Mouse (Mus musculus): ENCODE data around the gene Gamt. TPM values are rescaled to one million over a fixed set of nuclear protein-coding genes. Genes with fewer than 3 reads are reported as not detected.

Gamt gene
- polyA plus RNA-seq (2016; fragmentation: Nextera tagmentation; extraction: Ambion mirVana) = 15.9 and 19.0 TPM in 2 replicates

DNA sequence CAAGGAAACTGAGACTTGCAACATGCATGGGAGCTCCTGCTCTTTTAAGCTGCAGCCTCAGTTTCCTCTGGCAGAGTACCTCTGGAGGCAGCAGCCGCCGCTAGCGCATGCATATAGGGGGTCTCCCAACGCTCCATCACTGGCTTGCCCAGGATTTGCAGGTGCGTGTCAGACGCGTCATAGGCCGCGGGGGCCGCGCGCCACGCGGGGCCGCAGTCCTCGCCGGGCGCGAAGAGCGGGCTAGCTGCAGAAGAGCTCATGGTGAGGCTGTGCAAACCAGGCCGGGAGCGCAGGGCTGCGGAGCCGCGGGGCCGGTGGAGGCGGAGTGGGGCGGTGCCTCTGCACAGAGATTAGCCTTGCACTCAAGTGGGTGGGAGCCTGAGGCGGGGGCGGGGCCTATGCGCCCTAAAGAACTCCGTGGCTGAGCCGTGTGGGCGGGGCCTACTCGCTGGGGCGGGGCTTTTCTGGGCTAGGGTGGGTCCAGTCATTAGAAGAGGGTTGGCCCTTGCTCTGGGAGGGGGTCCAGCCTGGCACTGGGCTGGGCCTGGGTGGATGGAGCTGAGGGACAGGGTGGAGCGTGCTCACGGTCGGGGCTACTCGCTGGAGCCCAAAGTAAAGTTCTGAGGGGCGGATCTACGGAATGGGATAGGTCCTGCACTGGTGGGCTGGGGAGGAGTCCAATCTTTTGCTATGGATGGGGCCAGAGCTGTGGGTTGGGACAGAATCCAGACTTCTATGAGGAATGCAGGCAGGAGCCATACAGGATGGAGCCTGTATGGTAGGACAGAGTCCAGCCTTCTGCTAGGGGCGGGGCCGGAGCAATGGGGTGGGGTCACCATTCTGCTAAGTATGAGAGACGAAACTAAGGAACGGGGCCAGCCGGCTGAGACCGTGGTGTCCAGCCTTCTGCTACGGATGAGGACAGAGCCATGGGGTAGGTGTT is at the start of gene Gamt, which contains the start of gene Dazap1:
Gene Gamt, minus strand, starts transcription at position 371 of the 943 bp plus-strand sequence.
Gene Dazap1, plus strand, starts transcription at position 845 of the 943 bp plus-strand sequence.
- Histone ChIP-seq H3K4me1 (peaks cover 42% of the 10 kb centered on the region), H3K4me3 (replicated peaks) (peak within 1 kb of the TSS; percentile 44), H3K9me3 (no peaks in the 10 kb centered on the region), H3K4me2 (peak within 1 kb of the TSS; percentile 82), H3K27me3 (no peaks in the 10 kb centered on the region), H3K27ac (peak within 1 kb of the TSS; percentile 92), H3K9ac (peak within 1 kb of the TSS; percentile 66), H3K36me3 (replicated peaks) (peaks cover 28% of the 10 kb centered on the region)
- peak; percentile 85 for ATAC-seq (ENCODE audit: low FRiP score)
- WGBS = under 1% methylated on average over 49 of the region's 49 CpGs

DNA sequence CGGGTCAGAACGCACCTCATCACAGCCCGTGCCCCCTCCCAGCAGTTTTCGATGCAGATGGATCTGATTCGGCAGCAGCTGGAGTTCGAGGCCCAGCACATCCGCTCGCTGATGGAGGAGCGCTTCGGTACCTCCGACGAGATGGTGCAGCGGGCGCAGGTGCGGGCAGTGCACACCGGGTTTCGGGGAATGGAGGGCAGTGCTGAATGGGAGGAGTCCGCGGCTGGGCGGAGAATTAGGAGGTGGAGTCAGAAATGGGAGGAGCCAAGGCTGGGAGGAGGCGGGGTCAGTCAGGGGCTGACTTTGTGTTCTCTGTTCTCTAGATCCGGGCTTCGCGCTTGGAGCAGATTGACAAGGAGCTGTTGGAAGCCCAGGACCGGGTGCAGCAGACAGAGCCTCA is 44.0 kb upstream of the Gamt start:
- peak overlapping the region; percentile 24 for H3K4me2 ChIP-seq
- 0 out of 2 replicates have a peak overlapping the region, but pooled peaks have one; percentile 7 for H3K9ac ChIP-seq
- peak overlapping the region; percentile 10; the same call in 1 of the 2 replicates for H3K4me3 ChIP-seq (replicated peaks)
- no peak for ATAC-seq (ENCODE audit: low FRiP score)
- H3K27me3 ChIP-seq = peaks cover 18% of the 10 kb centered on the region; the same call in 1 of the 2 replicates
- no peak overlapping the region for H3K27ac ChIP-seq
- WGBS = 32% methylated on average over 25 of the region's 25 CpGs
- H3K4me1 ChIP-seq = peaks cover 51% of the 10 kb centered on the region
- H3K36me3 ChIP-seq (replicated peaks) = peaks cover 76% of the 10 kb centered on the region
- no peaks in the 10 kb centered on the region for H3K9me3 ChIP-seq

DNA sequence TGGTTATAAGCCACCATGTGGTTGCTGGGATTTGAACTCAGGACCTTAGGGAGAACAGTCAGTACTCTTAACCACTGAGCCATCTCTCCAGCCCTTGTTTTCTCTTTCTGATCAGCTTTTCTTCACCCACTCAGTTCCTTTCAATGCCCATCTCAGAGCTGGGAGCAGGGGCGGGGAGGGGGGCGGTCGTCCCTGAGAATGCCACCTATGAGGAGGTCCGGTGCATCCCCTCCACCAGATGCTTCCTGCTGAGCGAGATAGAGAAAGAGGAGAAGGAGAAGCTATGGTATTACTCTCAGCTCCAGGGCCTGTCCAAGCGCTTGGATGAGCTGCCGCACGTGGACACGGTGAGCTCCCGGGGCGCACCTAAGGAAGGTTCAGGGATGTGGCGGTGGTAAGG is 43.6 kb upstream of the Gamt start:
- Histone ChIP-seq H3K4me2 (peak overlapping the region; percentile 24), H3K9me3 (no peaks in the 10 kb centered on the region), H3K36me3 (replicated peaks) (peaks cover 72% of the 10 kb centered on the region), H3K27me3 (peaks cover 18% of the 10 kb centered on the region; the same call in 1 of the 2 replicates), H3K4me1 (peaks cover 55% of the 10 kb centered on the region), H3K4me3 (replicated peaks) (peak overlapping the region; percentile 10; the same call in 1 of the 2 replicates), H3K9ac (0 out of 2 replicates have a peak overlapping the region, but pooled peaks have one; percentile 7), H3K27ac (no peak overlapping the region)
- 36% methylated on average over 12 of the region's 12 CpGs for WGBS
- no peak for ATAC-seq (ENCODE audit: low FRiP score)

DNA sequence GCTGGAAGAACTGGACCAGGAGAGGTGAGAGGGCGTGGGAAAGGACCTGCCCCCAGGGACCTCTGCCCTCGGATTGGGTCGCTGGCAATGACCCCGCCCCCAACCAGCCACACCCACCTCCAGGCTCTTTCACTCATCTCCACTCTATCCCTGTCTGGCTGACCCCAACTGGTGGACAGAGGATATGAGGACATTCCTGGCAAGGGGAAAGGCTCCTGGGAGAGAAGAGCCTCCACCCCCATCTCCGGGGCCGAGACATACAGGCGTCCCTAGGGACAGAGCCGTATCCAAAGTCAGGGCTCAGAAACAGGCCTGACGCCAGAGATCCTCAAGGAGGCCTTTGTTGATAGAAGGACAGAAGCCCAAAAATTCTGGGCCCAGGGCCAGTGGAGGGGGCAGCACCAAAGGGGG is 41.7 kb upstream of the Gamt start:
- peak overlapping the region; percentile 50; the same call in 1 of the 2 replicates for H3K27ac ChIP-seq
- H3K4me2 ChIP-seq = peak overlapping the region; percentile 82
- 19% methylated on average over 9 of the region's 9 CpGs for WGBS
- H3K9me3 ChIP-seq = no peaks in the 10 kb centered on the region
- H3K36me3 ChIP-seq (replicated peaks) = peaks cover 52% of the 10 kb centered on the region
- H3K4me3 ChIP-seq (replicated peaks) = peak overlapping the region; percentile 60
- H3K4me1 ChIP-seq = peaks cover 70% of the 10 kb centered on the region
- ATAC-seq (ENCODE audit: low FRiP score) = no peak
- H3K9ac ChIP-seq = peak overlapping the region; percentile 94
- H3K27me3 ChIP-seq = peaks cover 18% of the 10 kb centered on the region; the same call in 1 of the 2 replicates

DNA sequence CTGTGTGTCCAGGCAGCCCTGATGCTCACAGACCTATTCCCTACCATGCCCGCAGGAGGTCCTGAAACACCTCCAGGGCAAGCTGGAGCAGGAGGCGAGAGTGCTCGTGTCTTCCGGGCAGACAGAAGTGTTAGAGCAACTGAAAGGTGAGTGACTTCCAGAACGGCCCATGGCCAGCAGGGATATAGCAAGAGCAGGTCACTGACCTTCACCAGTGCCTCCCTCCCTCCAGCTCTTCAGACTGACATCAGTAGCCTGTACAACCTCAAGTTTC is 41.2 kb upstream of the Gamt start:
- H3K27me3 ChIP-seq = peaks cover 18% of the 10 kb centered on the region; the same call in 1 of the 2 replicates
- WGBS = 69% methylated on average over 5 of the region's 5 CpGs
- H3K9me3 ChIP-seq = no peaks in the 10 kb centered on the region
- peak overlapping the region; percentile 82 for H3K4me2 ChIP-seq
- H3K27ac ChIP-seq = peak overlapping the region; percentile 50; the same call in 1 of the 2 replicates
- ATAC-seq (ENCODE audit: low FRiP score) = no peak
- H3K4me1 ChIP-seq = peaks cover 75% of the 10 kb centered on the region
- H3K36me3 ChIP-seq (replicated peaks) = peaks cover 47% of the 10 kb centered on the region
- peak overlapping the region; percentile 60 for H3K4me3 ChIP-seq (replicated peaks)
- H3K9ac ChIP-seq = peak overlapping the region; percentile 94

DNA sequence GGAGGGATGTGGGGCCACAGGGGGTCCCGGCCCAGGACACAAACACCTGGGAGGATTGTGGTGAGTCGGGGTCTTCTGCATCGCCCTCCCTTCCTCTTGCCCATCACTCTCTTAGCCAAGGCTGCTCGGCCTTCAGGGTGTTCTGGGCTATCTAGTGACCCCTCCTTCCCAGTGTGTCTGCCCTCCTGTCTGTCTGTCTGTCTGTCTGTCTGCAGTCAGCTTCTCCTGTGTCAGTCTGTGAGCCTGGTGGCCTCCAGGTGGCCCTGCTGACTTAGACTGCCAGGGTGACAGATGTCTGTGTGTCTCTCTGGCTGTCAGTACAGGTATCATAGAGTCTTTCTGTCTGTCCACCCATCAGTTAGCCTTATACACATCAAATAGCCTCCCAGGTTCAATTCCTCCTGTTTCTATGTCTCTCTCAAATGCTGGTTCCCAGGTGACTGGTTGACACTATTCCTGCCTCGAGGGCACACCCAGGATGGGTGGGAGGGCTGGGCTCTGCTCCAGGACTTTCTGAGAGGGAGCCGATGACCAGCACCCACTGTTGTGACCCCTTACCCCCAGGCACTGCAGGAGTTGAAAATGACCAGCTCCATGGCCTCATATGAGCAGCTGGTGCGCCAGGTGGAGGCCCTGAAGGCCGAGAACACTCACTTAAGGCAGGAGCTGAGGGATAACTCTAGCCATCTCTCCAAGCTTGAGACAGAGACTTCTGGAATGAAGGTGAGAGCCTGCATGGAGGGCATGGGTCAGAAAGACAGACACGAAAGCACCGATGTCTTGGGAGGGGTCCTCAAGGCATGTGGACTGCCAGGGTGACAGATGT is 40.7 kb upstream of the Gamt start:
- H3K4me2 ChIP-seq = peak overlapping the region; percentile 82
- H3K27me3 ChIP-seq = peaks cover 18% of the 10 kb centered on the region; the same call in 1 of the 2 replicates
- H3K36me3 ChIP-seq (replicated peaks) = peaks cover 42% of the 10 kb centered on the region
- H3K27ac ChIP-seq = peak overlapping the region; percentile 95
- 78% methylated on average over 10 of the region's 10 CpGs for WGBS
- H3K4me1 ChIP-seq = peaks cover 81% of the 10 kb centered on the region
- no peaks in the 10 kb centered on the region for H3K9me3 ChIP-seq
- peak overlapping the region; percentile 60 for H3K4me3 ChIP-seq (replicated peaks)
- H3K9ac ChIP-seq = peak overlapping the region; percentile 94
- no peak for ATAC-seq (ENCODE audit: low FRiP score)

DNA sequence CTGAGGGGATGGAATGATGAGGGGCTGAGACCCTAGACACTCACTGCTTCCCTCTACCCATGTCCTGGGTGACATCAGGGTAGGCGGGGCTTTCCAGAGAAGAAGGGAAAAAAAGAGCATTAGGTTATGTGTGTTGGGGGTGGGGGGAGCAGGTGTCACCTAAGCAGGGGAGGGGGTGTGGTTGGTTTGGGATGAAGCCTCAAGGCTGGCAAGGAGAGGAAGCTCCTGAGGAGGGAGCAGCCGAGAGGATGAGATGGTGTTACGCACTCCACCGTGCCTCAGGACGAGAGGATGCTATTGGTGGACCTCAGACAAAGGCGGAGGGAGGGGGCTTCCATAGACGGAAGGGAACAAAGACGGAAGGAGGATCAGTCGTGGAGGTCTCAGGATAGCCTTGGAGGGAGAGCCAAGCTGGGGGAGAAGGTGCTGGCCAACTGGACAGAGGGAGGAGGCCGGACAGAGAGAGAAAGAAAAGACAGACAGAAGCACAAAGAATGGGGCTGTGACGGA is 39.9 kb upstream of the Gamt start:
- ATAC-seq (ENCODE audit: low FRiP score) = peak; percentile 81
- Histone ChIP-seq H3K4me2 (peak overlapping the region; percentile 82), H3K27me3 (peaks cover 18% of the 10 kb centered on the region; the same call in 1 of the 2 replicates), H3K9ac (peak overlapping the region; percentile 94), H3K9me3 (no peaks in the 10 kb centered on the region), H3K27ac (peak overlapping the region; percentile 95), H3K36me3 (replicated peaks) (peaks cover 35% of the 10 kb centered on the region), H3K4me1 (peaks cover 85% of the 10 kb centered on the region), H3K4me3 (replicated peaks) (peak overlapping the region; percentile 60)
- WGBS = 8% methylated on average over 11 of the region's 11 CpGs

DNA sequence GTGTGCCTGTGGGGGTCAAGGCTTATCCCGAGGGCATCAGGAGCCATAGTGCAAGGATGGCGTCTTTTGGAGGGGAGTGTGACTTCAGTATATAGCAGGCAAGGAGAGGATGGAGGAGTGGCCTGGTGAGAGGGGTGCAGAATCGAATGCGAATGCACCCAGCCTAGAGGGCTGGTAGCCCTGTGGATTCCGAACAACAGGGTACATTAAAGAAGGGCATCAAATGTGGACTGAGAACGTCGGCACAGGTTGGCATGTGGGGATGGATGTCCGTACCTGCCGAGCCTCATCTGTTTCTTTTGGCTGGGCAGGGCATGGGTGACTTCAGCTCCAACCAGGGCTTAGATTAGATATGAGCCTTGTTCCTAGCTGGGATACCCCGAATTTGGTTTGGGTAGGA is 39.0 kb upstream of the Gamt start:
- ATAC-seq (ENCODE audit: low FRiP score) = no peak

DNA sequence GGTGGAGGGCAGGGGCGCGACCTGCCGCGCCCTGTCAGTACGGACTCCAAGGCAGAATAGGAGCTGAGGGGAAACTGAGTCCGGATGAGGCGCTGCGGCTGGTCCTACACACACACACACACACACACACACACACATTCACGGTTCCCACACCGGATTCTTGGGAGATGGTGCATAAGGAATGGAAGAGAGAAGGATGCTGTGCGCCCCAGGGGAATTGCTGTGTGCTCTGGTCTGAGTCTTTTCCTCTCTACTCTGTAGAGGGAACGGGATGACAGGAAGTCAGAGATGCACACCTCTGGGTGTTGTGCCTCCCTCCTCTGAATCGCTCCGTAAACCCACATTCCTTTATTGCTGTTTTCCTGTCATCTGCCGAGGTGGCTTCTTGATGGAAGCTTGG is 38.5 kb upstream of the Gamt start:
- H3K27me3 ChIP-seq = peaks cover 14% of the 10 kb centered on the region; the same call in 1 of the 2 replicates
- WGBS = 3% methylated on average over 15 of the region's 15 CpGs

More for the DNA sequence above, 39.0 kb upstream of the Gamt start:
- Histone ChIP-seq H3K36me3 (replicated peaks) (peaks cover 28% of the 10 kb centered on the region), H3K27ac (peak overlapping the region; percentile 95), H3K9ac (peak overlapping the region; percentile 94), H3K9me3 (no peaks in the 10 kb centered on the region), H3K4me1 (peaks cover 89% of the 10 kb centered on the region), H3K4me3 (replicated peaks) (peak overlapping the region; percentile 60), H3K4me2 (peak overlapping the region; percentile 82), H3K27me3 (peaks cover 15% of the 10 kb centered on the region; the same call in 1 of the 2 replicates)
- WGBS = 45% methylated on average over 10 of the region's 10 CpGs

DNA sequence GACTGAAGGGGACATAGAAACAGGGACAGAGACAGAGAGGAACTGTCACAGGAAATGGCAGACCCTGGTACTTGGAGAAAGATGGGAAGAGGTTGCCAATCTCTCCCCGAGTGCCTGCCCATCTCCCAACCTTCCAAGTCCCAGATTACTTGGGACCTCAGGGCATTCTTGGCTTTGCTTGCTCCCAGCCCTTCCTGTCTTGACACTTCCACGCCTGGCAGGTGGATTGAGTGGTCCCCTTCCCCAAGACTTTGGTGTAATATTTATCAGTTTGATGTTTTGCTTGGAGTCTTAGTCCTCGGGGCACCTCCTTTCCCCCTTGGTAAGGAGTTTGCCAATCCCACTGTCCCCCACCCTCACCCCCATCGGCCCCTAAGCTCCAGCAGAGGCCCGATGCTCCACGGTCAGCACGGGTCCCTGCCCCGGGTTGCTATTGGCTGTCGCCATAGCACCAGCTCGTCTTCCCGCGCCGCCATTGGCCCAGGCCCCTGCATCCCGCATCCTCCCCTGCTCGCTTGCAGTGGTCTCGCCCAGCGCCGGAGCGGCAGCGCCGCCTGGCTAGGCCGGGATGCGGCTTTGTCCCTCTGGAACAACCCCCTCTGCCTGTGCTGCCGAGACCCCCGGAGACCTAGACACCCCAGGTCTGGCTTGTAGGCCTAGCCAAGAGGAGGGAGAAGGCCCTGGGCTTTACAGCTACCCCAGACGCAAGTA is 37.9 kb upstream of the Gamt start:
- WGBS = 3% methylated on average over 26 of the region's 26 CpGs
- Histone ChIP-seq H3K4me3 (replicated peaks) (peak overlapping the region; percentile 60), H3K9me3 (no peaks in the 10 kb centered on the region), H3K36me3 (replicated peaks) (peaks cover 33% of the 10 kb centered on the region), H3K9ac (peak overlapping the region; percentile 94), H3K4me2 (peak overlapping the region; percentile 82), H3K27ac (peak overlapping the region; percentile 95), H3K4me1 (peaks cover 90% of the 10 kb centered on the region), H3K27me3 (peaks cover 14% of the 10 kb centered on the region; the same call in 1 of the 2 replicates)
- peak; percentile 84 for ATAC-seq (ENCODE audit: low FRiP score)

More for the DNA sequence above, 38.5 kb upstream of the Gamt start:
- H3K9me3 ChIP-seq = no peaks in the 10 kb centered on the region
- peak overlapping the region; percentile 60 for H3K4me3 ChIP-seq (replicated peaks)
- H3K36me3 ChIP-seq (replicated peaks) = peaks cover 28% of the 10 kb centered on the region
- peak overlapping the region; percentile 94 for H3K9ac ChIP-seq
- ATAC-seq (ENCODE audit: low FRiP score) = no peak
- H3K4me1 ChIP-seq = peaks cover 85% of the 10 kb centered on the region
- peak overlapping the region; percentile 82 for H3K4me2 ChIP-seq
- H3K27ac ChIP-seq = peak overlapping the region; percentile 95
